Mouse (Mus musculus) erythroblast, embryonic 14.5 days (primary cell): ENCODE measurements around the gene Polk. TPM values are rescaled to one million over a fixed set of nuclear protein-coding genes. Genes with fewer than 3 reads are reported as not detected.

Experiments used
- H3K27me3 ChIP-seq: 2 replicates; pipeline ENCODE4 v1.6.1; 2012; ENCODE audit warnings: inconsistent platforms; ENCODE audit not compliant: control insufficient read depth
- H3K36me3 ChIP-seq: 2 replicates; pipeline ENCODE4 v1.6.1; 2012; ENCODE audit warnings: mild to moderate bottlenecking, inconsistent platforms; ENCODE audit not compliant: control insufficient read depth
- H3K4me1 ChIP-seq: 2 replicates; pipeline ENCODE4 v1.6.1; 2012; ENCODE audit warnings: inconsistent platforms; ENCODE audit not compliant: control insufficient read depth
- H3K4me3 ChIP-seq: replicated peaks from 2 replicates; pipeline ENCODE3; 2012; ENCODE audit warnings: moderate library complexity, mild to moderate bottlenecking, inconsistent platforms
- H3K9me3 ChIP-seq: 2 replicates; pipeline ENCODE4 v1.6.1; 2012; ENCODE audit warnings: low read length, inconsistent platforms, mixed read lengths; ENCODE audit not compliant: control insufficient read depth
- GATA1 ChIP-seq: IDR thresholded peaks from 2 replicates; pipeline ENCODE4 v1.6.1; 2012; ENCODE audit warnings: low read length, inconsistent platforms, mixed read lengths
- TAL1 ChIP-seq: IDR thresholded peaks from 3 replicates; pipeline ENCODE4 v1.6.1; 2012; ENCODE audit warnings: low read length, inconsistent platforms, mixed read lengths
- polyA plus RNA-seq: library from polyadenylated mRNA; stranded (reverse); fragments of >175 nt; gene quantifications from 2 replicates; pipeline ENCODE4 v1.2.3, GENCODE M21; 2012

Polk gene
- polyA plus RNA-seq, 1 experiment = 0.06 TPM

DNA sequence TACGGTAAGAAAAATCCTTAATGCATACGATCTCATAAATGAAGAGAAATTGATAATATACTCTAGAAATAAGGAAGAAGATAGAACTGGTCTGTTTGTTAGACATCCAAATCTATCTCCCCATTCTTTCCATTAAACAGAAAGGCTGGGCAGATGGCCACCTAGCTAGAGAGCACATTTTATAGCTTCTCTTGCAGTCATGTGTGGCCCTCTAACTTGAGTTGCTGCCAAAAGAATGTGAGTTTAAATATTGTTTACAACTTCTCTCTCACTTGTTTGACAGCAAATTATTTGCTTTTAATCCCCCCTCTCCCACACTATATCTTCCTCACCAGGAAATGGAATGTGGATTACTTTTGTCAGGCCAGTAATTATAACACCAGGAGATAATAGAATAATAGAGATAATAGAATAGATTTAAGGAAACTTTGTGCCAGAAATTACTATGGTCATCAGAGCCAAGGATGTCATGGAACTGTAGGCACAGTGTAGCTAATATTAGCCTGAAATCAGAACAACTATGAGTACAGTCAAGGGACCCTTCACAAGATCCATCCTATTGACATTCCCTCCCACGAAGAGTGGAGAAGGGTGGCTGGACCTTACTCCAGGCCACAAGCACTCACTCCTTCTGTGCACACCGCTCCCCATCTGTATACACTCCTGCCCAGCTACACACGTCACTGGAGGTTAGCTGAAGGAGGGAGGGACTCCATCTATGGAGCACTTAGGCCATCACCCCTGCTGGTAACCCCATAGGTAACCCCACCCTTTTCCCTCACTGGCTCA is 28.0 kb downstream of the Polk start:
- H3K4me3 ChIP-seq = no peak overlapping the region
- TF ChIP-seq GATA1 (no peak), TAL1 (no peak)
- no peaks in the 10 kb centered on the region for H3K27me3 ChIP-seq
- H3K36me3 ChIP-seq = peaks cover 24% of the 10 kb centered on the region
- H3K4me1 ChIP-seq = no peaks in the 10 kb centered on the region
- no peaks in the 10 kb centered on the region for H3K9me3 ChIP-seq

DNA sequence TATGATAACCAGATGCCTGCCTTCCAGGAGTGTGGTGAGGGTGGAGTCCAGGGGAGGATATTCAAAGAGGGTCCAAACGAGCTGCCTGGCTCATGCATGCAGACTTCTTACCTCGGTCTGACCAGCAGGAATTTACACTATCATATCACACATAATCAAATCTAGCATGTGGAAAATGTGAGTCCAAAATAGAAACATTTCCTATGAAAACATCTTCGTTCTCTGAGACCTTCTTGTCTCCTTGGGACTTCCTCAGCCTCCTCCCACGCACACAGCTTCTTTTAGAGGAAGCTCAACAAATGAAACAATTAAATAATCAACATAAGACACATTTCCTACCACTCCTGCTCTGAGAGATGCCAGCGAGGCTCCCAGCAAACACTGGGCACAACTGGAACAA is 30.5 kb downstream of the Polk start:
- Histone ChIP-seq H3K27me3 (no peaks in the 10 kb centered on the region), H3K4me1 (no peaks in the 10 kb centered on the region), H3K36me3 (peaks cover 30% of the 10 kb centered on the region), H3K4me3 (no peak overlapping the region), H3K9me3 (no peaks in the 10 kb centered on the region)
- TF ChIP-seq TAL1 (no peak), GATA1 (no peak)

DNA sequence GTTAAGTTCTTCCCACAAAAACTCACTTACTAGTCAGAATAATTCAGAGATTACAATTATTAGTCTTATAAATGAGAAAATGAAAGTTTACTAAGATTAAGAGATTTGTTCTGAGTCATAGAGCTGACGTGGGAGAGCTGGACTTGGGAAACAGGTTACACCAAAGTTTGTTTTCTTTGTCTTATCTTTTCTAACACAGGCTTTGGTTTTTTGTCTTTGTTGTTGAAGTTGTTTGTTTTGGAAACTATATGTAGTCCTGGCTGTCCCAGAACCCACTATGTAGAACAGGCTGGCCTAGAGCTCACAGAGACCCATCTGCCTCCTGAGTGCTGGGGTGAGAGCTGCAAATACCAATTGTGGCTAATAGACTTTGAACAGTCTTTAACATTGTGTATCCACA is 31.1 kb downstream of the Polk start:
- Histone ChIP-seq H3K4me1 (no peaks in the 10 kb centered on the region), H3K36me3 (peaks cover 25% of the 10 kb centered on the region), H3K9me3 (no peaks in the 10 kb centered on the region), H3K27me3 (no peaks in the 10 kb centered on the region), H3K4me3 (no peak overlapping the region)
- TF ChIP-seq GATA1 (no peak), TAL1 (no peak)

DNA sequence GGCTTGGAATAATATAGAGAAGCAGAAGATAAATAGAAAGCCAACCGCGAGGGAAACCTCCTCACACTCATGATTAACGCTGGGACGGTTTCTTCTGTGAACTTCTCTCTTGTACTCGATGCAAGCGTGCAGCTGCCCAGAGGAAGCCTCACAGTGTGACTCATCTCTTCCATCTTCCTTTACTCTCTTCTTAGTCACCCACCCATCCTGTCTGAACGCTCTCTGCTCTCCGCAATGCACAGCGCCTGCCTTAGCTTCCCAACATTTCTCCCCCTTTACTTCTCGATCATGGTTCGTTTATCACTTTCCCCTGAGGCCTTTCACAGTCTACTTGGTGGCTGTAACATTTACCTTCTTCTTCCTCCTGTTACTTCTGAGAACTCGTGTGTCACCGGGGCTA is 31.7 kb downstream of the Polk start:
- Histone ChIP-seq H3K36me3 (peaks cover 21% of the 10 kb centered on the region), H3K4me1 (no peaks in the 10 kb centered on the region), H3K9me3 (no peaks in the 10 kb centered on the region), H3K27me3 (no peaks in the 10 kb centered on the region), H3K4me3 (no peak overlapping the region)
- TF ChIP-seq TAL1 (no peak), GATA1 (no peak)

DNA sequence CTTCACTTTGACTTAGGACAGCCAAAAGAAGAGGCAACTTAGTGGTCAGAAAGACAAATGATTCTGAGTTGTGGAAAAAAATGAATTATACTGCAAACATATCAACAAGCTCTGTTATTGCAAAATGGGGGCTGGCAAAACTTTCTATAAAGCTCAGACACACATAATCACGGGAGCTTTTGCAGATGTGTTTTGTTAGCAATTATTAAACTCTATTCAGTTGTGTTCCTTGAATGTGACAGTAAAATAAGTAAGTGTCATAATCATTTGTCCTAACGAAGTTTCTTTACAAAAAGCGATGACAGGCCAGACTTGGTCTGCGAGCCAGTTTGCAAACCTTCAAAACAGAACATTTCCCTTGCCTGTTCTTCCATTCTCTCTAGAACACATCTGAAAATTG is 34.8 kb downstream of the Polk start:
- Histone ChIP-seq H3K27me3 (no peaks in the 10 kb centered on the region), H3K4me1 (no peaks in the 10 kb centered on the region), H3K36me3 (peaks cover 15% of the 10 kb centered on the region), H3K4me3 (no peak overlapping the region), H3K9me3 (no peaks in the 10 kb centered on the region)
- TF ChIP-seq GATA1 (no peak), TAL1 (no peak)

DNA sequence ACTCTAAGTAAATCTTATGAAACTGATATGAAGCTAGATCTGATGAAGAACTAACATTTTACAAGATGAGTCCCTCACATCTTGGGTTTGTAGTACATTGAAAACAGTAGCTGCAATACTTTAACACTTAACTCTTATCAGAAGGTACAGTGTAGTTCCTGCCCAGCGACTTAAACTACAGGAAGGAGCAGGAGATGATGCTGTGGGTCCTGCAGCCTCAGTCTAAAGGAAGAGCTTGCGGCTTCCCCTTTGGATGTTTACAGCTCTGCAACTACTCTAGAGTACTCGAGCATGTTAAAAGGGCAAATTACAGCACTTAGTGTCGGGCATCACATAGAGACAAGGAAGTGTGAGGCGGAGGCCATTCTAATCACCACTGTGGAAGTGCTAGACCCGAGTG is 36.1 kb downstream of the Polk start:
- H3K4me3 ChIP-seq = no peak overlapping the region
- no peaks in the 10 kb centered on the region for H3K27me3 ChIP-seq
- H3K9me3 ChIP-seq = no peaks in the 10 kb centered on the region
- H3K36me3 ChIP-seq = peaks cover 15% of the 10 kb centered on the region
- no peaks in the 10 kb centered on the region for H3K4me1 ChIP-seq
- TF ChIP-seq TAL1 = no peak
- no peak for TF ChIP-seq GATA1

DNA sequence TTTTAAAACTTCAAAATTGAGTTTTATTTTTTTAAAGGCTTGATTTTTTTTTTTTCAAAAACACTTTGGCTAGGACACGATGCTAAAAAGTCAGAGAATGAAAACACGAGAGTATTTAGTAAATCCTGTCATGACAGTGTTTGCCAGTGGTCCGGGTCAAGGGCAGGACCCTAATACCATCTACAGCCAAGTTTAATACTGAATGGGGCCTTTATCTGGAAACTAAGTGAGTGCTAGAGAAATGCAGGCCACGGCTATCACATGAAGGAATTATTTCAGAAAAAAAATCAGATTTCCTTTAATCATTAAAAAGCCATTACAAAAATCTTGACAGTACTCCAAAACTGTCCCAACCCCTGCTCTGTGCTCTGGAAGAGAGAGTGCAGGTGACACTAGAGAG is 36.7 kb downstream of the Polk start:
- H3K9me3 ChIP-seq = no peaks in the 10 kb centered on the region
- no peak for TF ChIP-seq TAL1
- no peak for TF ChIP-seq GATA1
- peaks cover 18% of the 10 kb centered on the region for H3K36me3 ChIP-seq
- no peak overlapping the region for H3K4me3 ChIP-seq
- H3K4me1 ChIP-seq = no peaks in the 10 kb centered on the region
- no peaks in the 10 kb centered on the region for H3K27me3 ChIP-seq

DNA sequence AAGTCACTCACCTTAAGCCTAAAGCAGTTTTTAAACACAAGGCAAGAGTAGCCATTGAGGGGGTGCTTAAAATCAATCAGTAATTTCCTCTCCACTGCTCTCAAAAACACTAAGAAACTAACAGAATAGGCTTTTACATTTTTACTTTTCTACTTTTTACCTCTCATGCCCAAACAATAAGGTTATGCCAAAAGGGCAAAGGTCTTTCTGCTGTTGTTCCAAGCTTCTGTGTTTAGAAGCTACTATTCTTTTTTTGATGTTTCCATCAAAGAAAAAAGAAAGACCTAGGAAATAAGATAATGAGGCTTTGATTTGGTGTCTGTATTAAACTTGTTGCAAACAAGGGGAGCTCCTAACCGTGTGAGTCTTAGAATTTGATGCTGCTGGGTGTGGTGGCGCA is 42.5 kb downstream of the Polk start:
- Histone ChIP-seq H3K36me3 (peaks cover 35% of the 10 kb centered on the region), H3K4me3 (no peak overlapping the region), H3K9me3 (no peaks in the 10 kb centered on the region), H3K27me3 (no peaks in the 10 kb centered on the region), H3K4me1 (no peaks in the 10 kb centered on the region)
- no peak for TF ChIP-seq TAL1
- TF ChIP-seq GATA1 = no peak

DNA sequence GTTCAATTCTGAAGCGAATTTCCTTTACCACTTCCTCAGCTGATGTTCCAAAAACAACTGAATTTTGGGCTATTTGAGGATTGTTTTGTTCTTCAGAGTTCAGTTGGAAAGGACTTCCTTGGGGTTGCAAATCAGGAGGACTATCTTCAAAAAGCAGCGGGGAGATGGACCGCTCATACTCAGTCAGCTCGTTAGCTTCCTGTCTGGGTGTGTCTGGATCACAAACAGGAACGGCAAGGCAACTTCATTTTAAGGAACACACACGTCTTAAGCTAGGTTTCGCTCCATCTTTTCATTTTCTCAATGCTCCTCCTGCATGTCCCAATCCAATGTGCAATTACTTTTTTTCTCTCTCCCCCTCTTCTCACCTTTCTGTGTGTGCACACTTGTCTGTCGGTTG is 45.7 kb downstream of the Polk start:
- Histone ChIP-seq H3K27me3 (no peaks in the 10 kb centered on the region), H3K9me3 (no peaks in the 10 kb centered on the region), H3K4me3 (no peak overlapping the region), H3K36me3 (peaks cover 35% of the 10 kb centered on the region), H3K4me1 (no peaks in the 10 kb centered on the region)
- TF ChIP-seq GATA1 (no peak), TAL1 (no peak)

DNA sequence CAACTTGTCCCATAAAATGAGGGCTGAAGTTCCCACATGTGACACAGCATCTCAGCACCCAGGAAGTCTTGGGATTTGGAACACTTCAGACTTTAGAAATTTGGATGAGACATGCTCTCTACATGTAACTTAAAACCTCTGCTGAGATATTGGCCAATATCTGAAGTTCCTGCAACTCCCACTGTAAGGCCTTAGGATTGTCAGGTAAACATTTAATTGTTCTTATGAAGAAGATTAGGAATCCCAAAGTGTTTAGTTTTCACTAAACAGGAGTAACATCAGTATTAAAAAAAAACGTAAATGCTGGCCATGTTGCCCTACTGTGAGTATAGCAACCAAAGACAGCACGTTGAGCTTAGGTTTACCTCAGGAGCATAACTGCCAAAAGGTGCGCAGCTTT is 51.9 kb downstream of the Polk start, which contains the start of gene Gm17622:
Gm17622 (plus strand) TSS at position 301 of the 400 bp plus-strand sequence.
- Histone ChIP-seq H3K4me1 (no peaks in the 10 kb centered on the region), H3K36me3 (peaks cover 45% of the 10 kb centered on the region), H3K9me3 (no peaks in the 10 kb centered on the region), H3K4me3 (no peak within 1 kb of the TSS), H3K27me3 (no peaks in the 10 kb centered on the region)
- TF ChIP-seq GATA1 (no peak), TAL1 (no peak)
